Mouse (Mus musculus) liver, embryonic 11.5 days (tissue): ENCODE measurements at regions not wholly inside any gene's neighbourhood (a gene's known extent, or its start where the extent isn't known, plus 50 kb on each side); places are given as distances from the start of the nearest gene placed in this dataset.
A peak's percentile ranks its signal among the peaks of the same experiment; 100 is the strongest.

ENCODE experiments used
- ATAC-seq: fragments of 200-750 bp; cut with Nextera tagmentation; replicated peaks from 2 replicates; pipeline ENCODE4 v1.8.0; 2017; ENCODE audit warnings: moderate number of reproducible peaks, mild to moderate bottlenecking, moderate TSS enrichment, moderate library complexity; ENCODE audit not compliant: low FRiP score
- DNase-seq: peaks from one replicate; pipeline ENCODE4 v3.0.0-alpha.2; 2017; ENCODE audit warnings: low spot score
- H3K27ac ChIP-seq: fragments of 300-500 bp; sonication (generic); 2 replicates; pipeline ENCODE4 v1.5.1; 2014; ENCODE audit warnings: mild to moderate bottlenecking, low read depth, low read length, control low read depth
- H3K27me3 ChIP-seq: fragments of 300-500 bp; sonication (generic); replicated peaks from 2 replicates; pipeline ENCODE4 v1.6.1; 2014; ENCODE audit warnings: low read length, mixed read lengths; ENCODE audit not compliant: control insufficient read depth, insufficient read depth
- H3K36me3 ChIP-seq: fragments of 300-500 bp; sonication (generic); 2 replicates; pipeline ENCODE4 v1.6.1; 2014; ENCODE audit warnings: mild to moderate bottlenecking, low read length, moderate library complexity, mixed read lengths; ENCODE audit not compliant: control insufficient read depth, insufficient read depth
- H3K4me1 ChIP-seq: fragments of 300-500 bp; sonication (generic); replicated peaks from 2 replicates; pipeline ENCODE4 v1.6.1; 2014; ENCODE audit warnings: low read length, mixed read lengths; ENCODE audit not compliant: control insufficient read depth, insufficient read depth
- H3K4me2 ChIP-seq: fragments of 300-500 bp; sonication (generic); 2 replicates; pipeline ENCODE4 v1.6.1; 2014; ENCODE audit warnings: mild to moderate bottlenecking, control low read depth, moderate library complexity
- H3K4me3 ChIP-seq: fragments of 300-500 bp; sonication (generic); 2 replicates; pipeline ENCODE4 v1.5.1; 2014; ENCODE audit warnings: low read depth, low read length, control low read depth
- H3K9ac ChIP-seq: fragments of 300-500 bp; sonication (generic); 2 replicates; pipeline ENCODE4 v1.6.1; 2014; ENCODE audit warnings: low read depth, low read length, control low read depth
- H3K9me3 ChIP-seq: fragments of 300-500 bp; sonication (generic); 2 replicates; pipeline ENCODE4 v1.6.1; 2016; ENCODE audit warnings: low read length, inconsistent platforms, mixed read lengths; ENCODE audit not compliant: control insufficient read depth
- WGBS: fragments of 180-500 bp; shearing (Covaris S2); extraction: QIAGEN DNeasy Blood & Tissue Kit; methylation state at CpG from one replicate; pipeline ENCODE4 v1.1.7; 2014; 5-methylcytosine and 5-hydroxymethylcytosine counted together

DNA sequence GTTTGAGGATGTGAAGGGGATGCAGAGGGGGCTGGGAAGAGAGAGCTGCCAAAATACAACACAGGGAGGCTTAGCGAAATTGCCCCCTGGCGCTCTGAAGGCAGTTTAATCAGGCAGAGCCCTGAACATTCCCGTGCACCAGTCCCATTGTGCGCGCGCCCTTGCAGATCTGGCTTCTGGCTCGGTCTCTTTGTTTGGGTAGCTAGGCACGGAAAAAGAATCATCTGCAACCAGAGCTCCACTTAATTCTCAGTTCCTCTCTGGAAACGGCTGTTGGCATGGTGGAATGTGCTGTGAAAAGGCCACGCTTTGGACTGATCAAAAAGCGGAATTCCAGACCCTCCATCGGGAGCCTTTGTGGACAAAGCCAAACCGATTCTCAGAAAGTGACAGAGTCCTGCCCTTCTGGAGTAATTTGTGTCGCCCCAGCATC is 55.6 kb upstream of the Rad23b start:
- Histone ChIP-seq H3K9me3 (no peaks in the 10 kb centered on the region), H3K36me3 (no peaks in the 10 kb centered on the region), H3K4me2 (peak overlapping the region; percentile 56), H3K4me1 (no peaks in the 10 kb centered on the region), H3K9ac (no peak overlapping the region), H3K4me3 (peak overlapping the region; percentile 30), H3K27me3 (no peaks in the 10 kb centered on the region), H3K27ac (no peak overlapping the region)
- WGBS: 6% methylated on average over 14 of the region's 14 CpGs
- ATAC-seq (no peak), DNase-seq (no peak)

DNA sequence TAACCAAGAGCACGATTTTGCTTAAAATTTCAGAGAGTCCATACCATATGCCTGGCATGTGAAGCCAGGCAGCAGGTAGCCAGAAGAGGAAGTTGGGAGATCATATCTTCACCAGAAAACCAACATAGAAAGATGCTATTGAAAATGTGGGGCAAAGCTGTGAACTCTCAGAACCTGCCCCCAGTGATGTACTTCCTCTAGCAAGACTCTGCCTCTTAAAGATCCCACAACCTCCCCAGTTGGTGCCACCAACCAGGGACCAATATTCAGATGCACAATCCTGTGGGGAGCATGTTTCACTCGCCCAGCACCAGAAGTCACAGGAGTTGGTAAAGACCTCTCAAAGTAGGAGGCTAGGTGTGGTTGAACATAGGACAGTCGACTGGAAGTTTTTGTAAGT is 52.0 kb upstream of the Rad23b start:
- 66% methylated on average over 3 of the region's 3 CpGs for WGBS
- H3K4me3 ChIP-seq: no peak overlapping the region
- H3K4me2 ChIP-seq: no peak overlapping the region
- no peaks in the 10 kb centered on the region for H3K9me3 ChIP-seq
- no peaks in the 10 kb centered on the region for H3K4me1 ChIP-seq
- no peak for DNase-seq
- no peak overlapping the region for H3K27ac ChIP-seq
- no peaks in the 10 kb centered on the region for H3K36me3 ChIP-seq
- no peaks in the 10 kb centered on the region for H3K27me3 ChIP-seq
- ATAC-seq: no peak
- no peak overlapping the region for H3K9ac ChIP-seq
